Comparison of ENCODE assay signal across 9 mouse cellular contexts in genomic region chr6:93065917-93066552, GRCm38 (mm10).
DNase-seq lines count a peak whose midpoint lies in the region; ATAC-seq and TF ChIP-seq lines count a peak whose summit lies in the region.
"Had no signal": no experiment of that assay in that cellular context is flagged by ENCODE, and none has a peak within 500 bp of the region (broad histone marks: within the 10 kb centered on the region; RNA-seq: fewer than 3 reads in every experiment).

No protein-coding gene starts in this region.

- H3K4me1 ChIP-seq in hindbrain, postnatal 0 days (ENCODE audit: insufficient read depth, low read length), result peaks cover 3% of the 10 kb centered on the region; the same call in 1 of the 2 replicates
- H3K4me1 ChIP-seq in limb, embryonic 13.5 days, result peaks cover 62% of the 10 kb centered on the region

- no peak for TF ChIP-seq CTCF in hindbrain, postnatal 0 days (IDR thresholded peaks at IDR 0.05; ENCODE audit: low read depth)

- peak overlapping the region; percentile 4; the same call in 1 of the 2 replicates for H3K27ac ChIP-seq in hindbrain, postnatal 0 days
- peak overlapping the region; percentile 86 for H3K27ac ChIP-seq in limb, embryonic 13.5 days

- H3K27me3 ChIP-seq in hindbrain, postnatal 0 days (ENCODE audit: insufficient read depth, low read length), result no peaks in the 10 kb centered on the region
- no peaks in the 10 kb centered on the region for H3K27me3 ChIP-seq in limb, embryonic 13.5 days
- H3K27me3 ChIP-seq: CH12.LX had no signal

- peak; percentile 9 for DNase-seq in layer of hippocampus, adult 11-12 months (ENCODE audit: low spot score)
- no peak for DNase-seq in layer of hippocampus, adult 9-10 months (ENCODE audit: low spot score)
- DNase-seq in adrenal gland, postnatal 4 days (ENCODE audit: low spot score in 2 of 2), result peak; percentile 28 to 31
- DNase-seq in gastrocnemius, postnatal 36 days, result peak; percentile 33 to 34
- DNase-seq in hindbrain, postnatal 0 days (ENCODE audit: low spot score), result peak; percentile 35
- DNase-seq in ovary, postnatal 36 days (ENCODE audit: low spot score), result peak; percentile 66

- H3K4me2 ChIP-seq in hindbrain, postnatal 0 days (ENCODE audit: low read depth, low read length), result peak overlapping the region; percentile 10
- H3K4me2 ChIP-seq in limb, embryonic 13.5 days (replicated peaks), result peak overlapping the region; percentile 56

- no peak for ATAC-seq in hindbrain, postnatal 0 days
- peak; percentile 7; the same call in 1 of the 2 replicates for ATAC-seq in limb, embryonic 13.5 days (ENCODE audit: low FRiP score, low read depth)
- no peak for ATAC-seq in erythroid progenitor cell, adult 5-6 weeks (replicated peaks; ENCODE audit: low FRiP score, poor library complexity, severe bottlenecking)

- no peaks in the 10 kb centered on the region for H3K36me3 ChIP-seq in hindbrain, postnatal 0 days (ENCODE audit: insufficient read depth, low read length)
- H3K36me3 ChIP-seq in limb, embryonic 13.5 days, result no peaks in the 10 kb centered on the region

- no peak overlapping the region for H3K9ac ChIP-seq in hindbrain, postnatal 0 days (replicated peaks; ENCODE audit: low read length)
- H3K9ac ChIP-seq in limb, embryonic 13.5 days, result no peak overlapping the region

- no peak overlapping the region for H3K4me3 ChIP-seq in hindbrain, postnatal 0 days (ENCODE audit: low read length)
- peak overlapping the region; percentile 17; the same call in 1 of the 2 replicates for H3K4me3 ChIP-seq in limb, embryonic 13.5 days

- intact Hi-C loops in gastrocnemius, postnatal 36 days (cut with DNase I), result no loop called here

- no peaks in the 10 kb centered on the region for H3K9me3 ChIP-seq in hindbrain, postnatal 0 days (ENCODE audit: low read length)
- H3K9me3 ChIP-seq in limb, embryonic 13.5 days, result no peaks in the 10 kb centered on the region

- 48% methylated on average over 12 of the region's 12 CpGs for WGBS in hindbrain, postnatal 0 days
- WGBS in limb, embryonic 13.5 days, result 30% methylated on average over 12 of the region's 12 CpGs
